ENCODE assay signal across 8 mouse cellular contexts in genomic region chrX:162871734-162872517, GRCm38 (mm10). TPM values are rescaled to one million over a fixed set of nuclear protein-coding genes. Genes with fewer than 3 reads are reported as not detected.
A peak's percentile ranks its signal among the peaks of the same experiment; 100 is the strongest.
DNase-seq lines count a peak whose midpoint lies in the region; ATAC-seq and TF ChIP-seq lines count a peak whose summit lies in the region.
"Had no signal": no experiment of that assay in that cellular context is flagged by ENCODE, and none has a peak within 500 bp of the region (broad histone marks: within the 10 kb centered on the region; RNA-seq: fewer than 3 reads in every experiment).

No protein-coding gene starts in this region.

- no peaks in the 10 kb centered on the region for H3K27me3 ChIP-seq in liver, postnatal 0 days (ENCODE audit: insufficient read depth, low read length)
- H3K27me3 ChIP-seq: lung, embryonic 15.5 days had no signal

- no peaks in the 10 kb centered on the region for H3K9me3 ChIP-seq in liver, postnatal 0 days (ENCODE audit: low read length)
- H3K9me3 ChIP-seq: lung, embryonic 15.5 days had no signal

- H3K4me2 ChIP-seq in liver, postnatal 0 days (ENCODE audit: low read depth, low read length) = no peak overlapping the region
- H3K4me2 ChIP-seq: lung, embryonic 15.5 days had no signal

- no peak overlapping the region for H3K27ac ChIP-seq in liver, postnatal 0 days (ENCODE audit: low read depth)
- H3K27ac ChIP-seq: lung, embryonic 15.5 days had no signal

- peak; percentile 23 for DNase-seq in kidney, postnatal 10 days
- DNase-seq in kidney, adult 8-10 months = no peak
- peak; percentile 3 for DNase-seq in CD4-positive helper T cell, adult 2 months (ENCODE audit: low read depth, low spot score)
- peak; percentile 20 for DNase-seq in MEL-GATA-1-ER (ENCODE audit: extremely low read depth, low read depth)
- peak; percentile 29 for DNase-seq in embryo, embryonic 11 days
- peak; percentile 26 for DNase-seq in liver, postnatal 0 days
- DNase-seq in thymus, postnatal 0 days (ENCODE audit: low spot score) = peak; percentile 28

- H3K4me3 ChIP-seq in liver, postnatal 0 days (ENCODE audit: low read depth, low read length) = no peak overlapping the region
- H3K4me3 ChIP-seq: lung, embryonic 15.5 days had no signal

- H3K9ac ChIP-seq in liver, postnatal 0 days (replicated peaks) = no peak overlapping the region
- H3K9ac ChIP-seq: lung, embryonic 15.5 days had no signal

- 38% methylated on average over 4 of the region's 4 CpGs for WGBS in liver, postnatal 0 days (ENCODE audit: insufficient replicate concordance)

- TF ChIP-seq EP300 in liver, postnatal 0 days (IDR thresholded peaks at IDR 0.05; ENCODE audit: low read depth) = no peak

- TF ChIP-seq CTCF in liver, postnatal 0 days (IDR thresholded peaks at IDR 0.05; ENCODE audit: low read depth) = peak; percentile 83

- no peaks in the 10 kb centered on the region for H3K4me1 ChIP-seq in liver, postnatal 0 days (ENCODE audit: insufficient read depth)
- H3K4me1 ChIP-seq: lung, embryonic 15.5 days had no signal

- H3K36me3 ChIP-seq in liver, postnatal 0 days (replicated peaks; ENCODE audit: insufficient read depth, low read length) = peaks cover 5% of the 10 kb centered on the region; the same call in 1 of the 2 replicates
- H3K36me3 ChIP-seq: lung, embryonic 15.5 days had no signal

- peak; percentile 68 for ATAC-seq in liver, postnatal 0 days

RNA-seq across cellular contexts. Expression of gene Syap1, which starts 16.3 kb away (rescaled TPM):
- polyA plus RNA-seq in liver, postnatal 0 days (2015; fragmentation: Nextera tagmentation; extraction: Ambion mirVana) = 20.5 and 21.5 TPM in 2 replicates
- polyA plus RNA-seq in thymus, postnatal 0 days (2015; fragmentation: Nextera tagmentation; extraction: Ambion mirVana) = 34.4 and 37.9 TPM in 2 replicates

RNA-seq across cellular contexts. Expression of gene Ctps2, which starts 29.1 kb away (rescaled TPM):
- polyA plus RNA-seq in liver, postnatal 0 days (2015; fragmentation: Nextera tagmentation; extraction: Ambion mirVana) = 49.5 and 54.8 TPM in 2 replicates
- polyA plus RNA-seq in thymus, postnatal 0 days (2015; fragmentation: Nextera tagmentation; extraction: Ambion mirVana) = 68.3 and 76.3 TPM in 2 replicates

RNA-seq across cellular contexts. Expression of gene Txlng, which starts 42.7 kb away (rescaled TPM):
- polyA plus RNA-seq in liver, postnatal 0 days (2015; fragmentation: Nextera tagmentation; extraction: Ambion mirVana) = 7.4 and 7.6 TPM in 2 replicates
- 18.4 and 19.4 TPM in 2 replicates for polyA plus RNA-seq in thymus, postnatal 0 days (2015; fragmentation: Nextera tagmentation; extraction: Ambion mirVana)

Comparison
In these comparisons a context has a peak if more than half of its experiments do, and no peak if none do; other contexts are left out.
1. DNase-seq: peak in kidney, postnatal 10 days (single experiment), CD4-positive helper T cell, adult 2 months (single experiment), MEL-GATA-1-ER (single experiment), embryo, embryonic 11 days (single experiment), liver, postnatal 0 days (single experiment) and thymus, postnatal 0 days (single experiment); none in kidney, adult 8-10 months (0 of 2).